Mouse (Mus musculus): ENCODE measurements around the gene Epgn.

Gene Epgn

DNA sequence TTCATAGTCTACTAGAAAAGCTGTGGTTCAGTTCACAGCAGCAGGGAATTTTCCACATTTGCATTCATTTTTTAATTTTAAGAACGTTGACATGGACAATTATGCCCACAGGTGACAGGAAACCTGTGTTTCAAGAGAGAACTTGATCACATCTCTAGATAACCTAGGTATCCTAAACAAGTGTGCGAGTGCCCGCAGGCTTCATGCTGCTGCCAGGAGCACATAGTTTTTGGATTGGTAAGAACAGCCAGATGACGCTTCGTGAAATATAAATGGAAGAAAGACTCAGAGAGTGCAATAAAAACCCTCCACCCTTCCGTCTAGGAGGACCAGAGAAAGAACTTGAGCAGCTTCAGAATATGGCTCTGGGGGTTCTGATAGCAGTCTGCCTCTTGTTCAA is at the start of gene Epgn:
Gene Epgn, plus strand, starts transcription at position 301 of the 400 bp plus-strand sequence.
- no peak for ATAC-seq (ENCODE audit: insufficient number of reproducible peaks, low FRiP score, low TSS enrichment)

DNA sequence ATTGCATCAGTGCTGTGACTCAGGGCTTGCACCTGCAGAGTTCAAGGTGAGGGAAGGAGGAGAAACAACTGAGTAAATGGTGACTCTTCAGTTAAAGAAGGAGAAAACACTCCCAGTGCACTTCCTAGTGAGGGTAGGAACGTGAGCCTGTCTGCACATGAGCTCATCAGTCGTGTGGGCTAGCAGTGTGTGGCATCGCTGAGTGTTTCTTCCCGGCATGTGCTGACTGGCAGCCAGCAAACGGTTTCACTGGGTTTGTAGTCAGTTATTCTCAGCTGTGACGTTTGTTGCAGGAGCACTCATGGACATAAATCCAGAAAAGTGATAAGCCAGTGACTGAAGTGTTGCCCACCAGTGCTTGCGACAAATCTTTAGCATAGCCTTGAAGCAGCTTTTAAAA is 47.0 kb upstream of the Epgn start:
- ATAC-seq (ENCODE audit: insufficient number of reproducible peaks, low FRiP score, low TSS enrichment): no peak

DNA sequence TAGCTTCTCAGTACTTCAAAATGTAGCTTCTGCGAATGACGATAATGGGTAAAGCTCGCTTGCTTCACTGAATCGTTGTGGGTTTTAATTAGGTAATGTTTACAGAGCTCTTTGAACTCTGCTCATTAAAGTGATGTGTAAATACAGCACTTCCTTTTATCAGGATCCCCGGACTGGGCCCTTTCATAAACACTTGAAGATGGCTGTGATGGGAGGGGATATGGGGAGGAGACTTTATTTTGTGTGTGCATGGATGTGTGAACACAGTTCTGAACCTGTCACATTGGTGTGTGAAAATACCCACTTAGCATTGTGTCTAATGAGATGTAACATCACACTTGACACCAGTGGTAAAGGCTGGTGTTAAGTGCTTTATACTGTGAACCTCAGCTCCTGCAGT is 39.7 kb upstream of the Epgn start:
- ATAC-seq (ENCODE audit: insufficient number of reproducible peaks, low FRiP score, low TSS enrichment): no peak

DNA sequence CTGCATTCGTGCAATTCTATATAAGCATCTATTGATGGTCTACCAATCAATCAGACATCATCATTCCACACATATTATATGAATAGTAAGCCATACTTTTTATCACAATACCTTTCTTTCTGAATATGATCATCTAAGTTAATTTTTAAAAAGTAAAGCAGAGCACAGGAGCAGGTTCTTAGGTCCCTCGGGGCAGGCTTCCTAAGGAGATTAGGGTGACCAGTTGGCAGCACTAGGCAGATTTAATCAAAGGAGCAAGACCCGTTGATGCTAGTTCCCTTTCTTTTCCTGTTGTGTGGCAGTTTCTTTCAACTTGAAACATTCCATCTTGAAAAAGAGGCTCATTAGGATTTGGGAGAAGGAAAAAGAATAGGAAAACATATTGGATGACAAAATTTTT is 39.1 kb upstream of the Epgn start:
- no peak for ATAC-seq (ENCODE audit: insufficient number of reproducible peaks, low FRiP score, low TSS enrichment)

DNA sequence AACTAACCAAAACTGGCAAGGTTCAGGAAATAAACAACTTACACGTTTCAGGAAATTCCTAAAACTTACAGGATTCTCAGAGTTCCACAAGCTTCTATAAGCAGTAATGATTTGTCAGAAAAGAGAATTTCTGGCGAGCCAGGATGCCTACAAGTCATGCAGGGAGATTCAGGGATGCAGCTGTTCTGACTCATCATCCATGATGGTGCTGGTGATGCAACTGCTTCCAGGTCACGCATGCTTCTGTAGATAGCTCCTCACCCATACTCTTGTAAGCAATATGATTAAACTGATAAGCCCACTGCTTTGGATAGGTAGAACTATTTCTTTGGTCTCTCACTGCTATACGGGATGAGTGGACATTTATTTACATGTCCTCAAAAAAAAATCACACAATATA is 38.7 kb upstream of the Epgn start:
- ATAC-seq (ENCODE audit: insufficient number of reproducible peaks, low FRiP score, low TSS enrichment): no peak

DNA sequence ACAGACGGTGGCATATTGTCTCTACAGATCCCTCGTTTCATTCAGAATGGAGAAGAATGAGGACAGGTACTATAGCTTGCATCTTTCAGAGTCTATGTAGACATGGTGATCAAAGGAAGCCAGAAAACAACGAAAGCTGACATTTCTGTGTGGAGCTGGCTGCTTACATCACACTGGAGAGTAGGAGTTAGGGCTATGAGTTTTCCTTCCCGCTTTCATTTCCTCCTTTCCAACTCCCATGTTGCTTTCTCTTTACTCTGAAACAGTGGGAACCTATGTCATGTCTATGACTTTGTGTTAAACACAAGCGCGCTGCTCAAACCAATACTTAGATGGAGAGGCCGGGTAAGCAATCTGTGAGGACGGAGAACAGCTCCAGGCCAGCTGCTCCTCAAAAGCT is 27.3 kb upstream of the Epgn start:
- no peak for ATAC-seq (ENCODE audit: insufficient number of reproducible peaks, low FRiP score, low TSS enrichment)

DNA sequence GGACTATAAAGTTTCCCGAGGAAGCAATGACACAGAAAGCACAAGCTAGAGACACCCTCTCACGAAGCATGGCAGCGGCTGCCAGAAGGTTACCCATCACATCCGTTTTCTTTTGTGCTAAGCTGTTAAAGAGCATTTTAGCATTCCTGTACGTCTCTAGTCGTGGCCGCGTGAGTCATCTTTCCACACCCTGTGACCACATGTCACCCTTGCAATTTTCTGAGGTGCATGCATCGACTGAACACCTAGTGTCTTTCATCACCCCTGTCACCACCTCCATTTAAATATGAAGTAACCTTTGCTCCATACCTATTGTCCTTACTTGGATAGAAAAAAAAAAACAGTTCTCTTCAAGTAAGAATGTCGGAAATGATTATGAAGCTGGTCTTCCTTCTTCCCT is 12.0 kb upstream of the Epgn start:
- no peak for ATAC-seq (ENCODE audit: insufficient number of reproducible peaks, low FRiP score, low TSS enrichment)

DNA sequence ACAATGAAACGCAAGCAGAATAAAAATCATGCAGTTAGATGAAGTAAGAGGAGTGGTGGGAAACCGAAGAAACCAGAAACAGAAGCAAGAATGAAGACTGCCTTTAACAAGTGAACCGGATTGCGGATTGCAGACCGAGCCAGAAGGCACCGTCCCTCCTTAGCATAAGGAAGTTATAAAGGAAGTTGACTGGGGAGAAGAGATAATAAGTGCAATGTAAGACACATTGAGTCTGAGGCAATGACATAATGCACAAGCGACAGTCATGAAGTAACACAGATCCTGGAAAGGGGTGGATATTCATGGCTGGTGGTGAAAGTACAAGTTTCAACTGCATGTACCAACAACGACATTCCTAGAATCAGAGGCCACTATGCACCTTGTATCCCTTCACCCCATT is 4.2 kb upstream of the Epgn start:
- no peak for ATAC-seq (ENCODE audit: insufficient number of reproducible peaks, low FRiP score, low TSS enrichment)

DNA sequence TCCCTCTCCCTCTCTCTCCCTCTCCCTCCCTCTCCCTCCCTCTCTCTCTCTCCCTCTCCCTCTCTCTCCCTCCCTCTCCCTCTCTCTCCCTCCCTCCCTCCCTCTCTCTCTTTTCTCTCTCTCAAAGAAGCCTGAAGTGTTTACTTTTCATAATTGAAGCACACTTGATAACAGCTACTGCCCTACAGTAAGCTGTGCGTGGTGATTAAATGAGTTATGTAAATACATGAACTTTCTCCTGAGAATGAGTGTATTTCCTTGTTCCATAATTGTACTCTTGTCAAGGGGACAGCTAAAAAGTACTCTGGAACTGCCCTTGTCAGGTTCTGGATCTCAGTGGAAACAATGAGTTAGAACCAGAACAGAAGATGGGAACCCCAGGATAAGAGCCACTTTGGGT is 576 bp downstream of the Epgn start:
- ATAC-seq (ENCODE audit: insufficient number of reproducible peaks, low FRiP score, low TSS enrichment): no peak

DNA sequence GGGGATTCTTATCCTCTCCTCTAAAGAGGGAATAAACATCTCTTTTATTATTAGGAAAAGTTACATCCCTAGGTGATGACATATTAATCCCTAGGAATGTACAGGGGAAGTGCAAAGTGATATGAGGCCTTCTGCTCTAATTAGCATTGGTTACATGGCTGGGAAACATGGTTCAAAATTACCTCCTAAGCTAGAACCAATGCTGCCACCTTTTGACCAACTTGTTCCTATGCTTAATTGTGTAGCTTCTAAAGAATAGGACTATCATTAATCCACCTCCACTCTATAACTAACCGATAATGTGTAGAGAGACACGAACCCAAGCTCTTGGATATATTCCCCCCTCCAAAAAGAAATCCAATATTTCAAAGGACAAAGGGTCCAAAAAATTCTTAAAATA is 3.4 kb downstream of the Epgn start:
- no peak for ATAC-seq (ENCODE audit: insufficient number of reproducible peaks, low FRiP score, low TSS enrichment)

DNA sequence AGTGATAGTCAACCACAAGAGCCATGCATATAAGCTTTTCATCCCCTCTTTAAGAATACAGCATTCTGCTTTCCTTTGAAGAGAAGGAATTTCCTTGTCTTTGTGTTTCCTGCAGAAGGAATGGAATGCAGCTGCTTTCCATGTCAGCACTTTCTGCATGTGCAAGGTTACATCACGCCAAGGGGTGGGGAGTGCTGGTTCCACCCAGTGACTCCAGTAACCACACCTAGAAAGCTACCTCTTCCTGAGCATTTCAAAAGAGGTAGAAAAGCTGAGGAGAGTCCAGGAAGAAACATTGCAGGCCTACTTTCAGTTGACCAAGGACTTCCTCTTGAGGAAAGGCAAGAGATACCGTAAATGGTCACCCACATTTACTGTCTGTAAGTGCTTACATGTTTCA is 8.1 kb downstream of the Epgn start:
- no peak for ATAC-seq (ENCODE audit: insufficient number of reproducible peaks, low FRiP score, low TSS enrichment)

DNA sequence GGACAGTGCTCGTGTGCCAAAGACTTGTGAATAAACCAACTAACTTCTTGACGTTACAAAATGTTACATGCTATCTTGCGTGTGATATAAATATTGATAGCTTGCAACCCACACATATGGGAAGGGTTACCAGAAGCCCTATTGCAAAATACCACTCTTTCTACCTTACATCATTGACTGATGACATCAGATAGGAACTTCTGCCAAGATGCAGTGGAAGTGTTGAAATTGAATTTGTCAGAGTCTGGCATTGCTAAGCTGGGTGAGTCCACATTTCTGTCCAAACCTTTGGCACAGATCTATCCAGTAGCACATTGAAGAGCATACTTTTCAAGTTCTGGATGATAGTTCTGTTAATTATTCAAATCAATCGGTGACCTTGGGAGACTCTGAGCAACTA is 9.4 kb downstream of the Epgn start:
- no peak for ATAC-seq (ENCODE audit: insufficient number of reproducible peaks, low FRiP score, low TSS enrichment)

DNA sequence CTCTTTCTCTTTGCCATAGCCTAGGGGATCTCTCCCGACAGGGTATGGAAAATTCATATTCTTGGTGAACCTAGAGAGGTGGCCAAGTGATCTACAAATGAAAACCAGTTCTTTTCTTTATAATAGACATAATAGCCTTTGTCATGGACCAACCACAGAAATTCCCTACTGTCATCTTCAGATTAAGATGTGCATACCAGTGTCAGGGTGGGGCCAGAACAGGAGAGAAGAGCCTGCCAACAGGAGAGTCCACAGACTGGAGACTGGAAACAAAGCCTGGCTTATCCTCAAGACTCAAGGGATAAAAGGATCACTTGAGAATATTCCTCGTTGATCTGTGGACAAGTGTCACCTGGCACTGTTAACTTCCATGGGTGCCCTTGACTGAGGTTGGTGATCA is 10.5 kb downstream of the Epgn start:
- ATAC-seq (ENCODE audit: insufficient number of reproducible peaks, low FRiP score, low TSS enrichment): no peak

DNA sequence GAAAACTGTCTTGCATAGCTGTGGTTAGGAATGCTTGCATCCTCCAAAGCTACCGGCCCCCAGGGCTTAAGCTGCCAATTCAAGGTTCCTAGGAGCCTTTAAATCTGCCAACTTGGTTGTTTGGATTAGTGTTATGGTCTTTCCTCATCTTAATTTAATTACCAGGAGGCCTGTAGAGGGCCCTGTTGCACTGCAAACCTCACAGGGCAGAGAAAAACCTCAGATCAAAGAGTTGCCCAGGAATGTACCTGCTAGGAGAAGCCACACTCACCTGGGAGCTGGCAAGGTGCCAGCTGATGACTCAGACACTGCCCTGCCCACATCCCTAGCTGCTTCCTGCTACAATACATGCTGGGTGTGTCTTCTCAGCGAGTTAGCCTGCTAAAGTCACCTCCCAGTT is 11.3 kb downstream of the Epgn start:
- ATAC-seq (ENCODE audit: insufficient number of reproducible peaks, low FRiP score, low TSS enrichment): no peak

DNA sequence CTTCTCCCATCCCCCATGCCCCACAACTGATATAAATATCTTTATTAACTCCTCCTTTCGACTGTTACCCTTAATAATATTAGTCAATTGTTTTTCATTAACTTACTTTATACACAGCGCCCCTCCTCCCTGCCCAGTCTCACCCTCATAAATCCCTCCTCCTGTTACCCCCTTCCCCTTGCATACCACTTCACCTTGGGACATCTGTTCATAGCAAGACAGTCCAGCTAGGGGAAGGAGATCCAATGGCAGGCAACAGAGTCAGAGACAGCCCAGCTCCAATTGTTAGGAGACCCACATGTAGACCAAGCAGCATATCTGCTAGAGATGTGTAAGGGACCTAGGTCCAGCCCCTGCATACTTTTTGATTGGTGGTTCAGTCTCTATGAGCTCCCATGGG is 11.7 kb downstream of the Epgn start:
- ATAC-seq (ENCODE audit: insufficient number of reproducible peaks, low FRiP score, low TSS enrichment): no peak

DNA sequence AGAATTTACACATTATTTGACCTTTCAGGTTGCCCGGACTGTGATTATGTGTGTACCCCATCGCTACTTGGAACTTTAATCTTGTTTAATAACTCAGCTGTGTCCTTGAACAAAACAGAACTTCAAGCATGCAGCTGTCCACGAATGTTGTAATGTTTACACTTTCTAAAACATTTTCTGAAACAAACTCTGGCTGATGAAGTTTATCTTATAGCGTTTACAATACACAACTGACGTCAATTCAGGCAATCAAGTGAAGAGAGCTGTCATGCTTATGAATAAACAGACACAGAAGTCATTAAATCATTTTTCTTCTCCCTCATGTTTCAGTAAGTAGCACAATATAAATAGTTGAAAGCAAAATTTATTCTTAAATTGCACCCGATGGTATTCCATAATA is 20.7 kb downstream of the Epgn start:
- ATAC-seq (ENCODE audit: insufficient number of reproducible peaks, low FRiP score, low TSS enrichment): no peak

DNA sequence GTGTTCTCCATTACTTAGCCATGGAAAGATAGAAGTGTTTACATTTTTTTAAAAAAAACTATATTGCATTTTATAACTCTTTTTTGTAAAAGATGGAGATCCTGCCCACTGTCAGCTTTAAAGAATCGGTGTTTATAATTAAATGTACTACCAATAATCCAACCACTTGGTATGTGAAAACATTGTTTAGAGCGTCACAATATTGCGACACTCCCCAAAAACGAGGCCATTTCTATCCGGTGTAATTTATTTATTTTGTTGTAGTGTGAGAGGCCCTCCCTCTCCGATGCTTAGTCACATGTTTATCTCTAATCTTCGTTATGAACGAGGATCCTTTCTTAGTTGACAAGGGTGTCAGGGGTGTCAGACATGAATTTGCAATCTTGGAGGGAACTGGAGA is 21.1 kb downstream of the Epgn start:
- no peak for ATAC-seq (ENCODE audit: insufficient number of reproducible peaks, low FRiP score, low TSS enrichment)

DNA sequence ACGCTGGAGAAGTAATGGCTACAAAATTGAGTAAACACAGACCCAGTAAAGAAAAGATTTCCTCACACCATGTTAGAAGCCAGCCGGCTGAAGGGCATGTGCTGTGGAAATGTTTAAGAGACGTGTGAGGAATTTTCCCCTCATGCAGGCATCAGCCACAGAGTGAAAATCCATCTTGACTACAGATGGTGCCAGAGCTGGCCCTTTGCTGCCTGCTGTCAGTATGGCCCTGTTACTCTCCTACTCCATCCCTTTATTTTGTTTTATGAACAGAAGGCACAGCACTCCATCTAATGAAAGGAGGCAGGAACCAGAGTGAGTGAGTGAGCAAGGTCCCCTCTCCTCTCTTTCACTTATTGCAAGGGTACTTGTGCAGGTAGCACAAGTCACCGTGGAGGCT is 45.1 kb downstream of the Epgn start:
- no peak for ATAC-seq (ENCODE audit: insufficient number of reproducible peaks, low FRiP score, low TSS enrichment)

DNA sequence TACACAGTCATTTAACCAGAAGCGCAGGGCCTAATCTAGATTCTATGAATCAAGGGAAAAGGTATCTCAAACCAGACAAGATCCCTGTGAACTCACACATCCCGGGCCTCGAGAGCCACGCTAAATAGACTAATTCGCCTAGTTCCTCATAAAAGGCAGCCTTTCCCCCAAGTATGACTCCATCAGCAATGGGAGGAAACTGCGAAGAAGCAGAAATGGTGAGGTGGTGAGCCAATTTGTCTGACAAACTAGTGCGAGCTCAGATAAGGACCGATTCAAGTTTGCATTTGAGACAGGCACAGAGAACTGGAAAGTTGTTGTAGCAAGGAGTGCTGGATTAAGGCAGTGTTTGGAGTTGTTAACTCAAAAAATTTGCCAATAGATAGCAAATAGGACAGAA is 46.4 kb downstream of the Epgn start:
- ATAC-seq (ENCODE audit: insufficient number of reproducible peaks, low FRiP score, low TSS enrichment): no peak

DNA sequence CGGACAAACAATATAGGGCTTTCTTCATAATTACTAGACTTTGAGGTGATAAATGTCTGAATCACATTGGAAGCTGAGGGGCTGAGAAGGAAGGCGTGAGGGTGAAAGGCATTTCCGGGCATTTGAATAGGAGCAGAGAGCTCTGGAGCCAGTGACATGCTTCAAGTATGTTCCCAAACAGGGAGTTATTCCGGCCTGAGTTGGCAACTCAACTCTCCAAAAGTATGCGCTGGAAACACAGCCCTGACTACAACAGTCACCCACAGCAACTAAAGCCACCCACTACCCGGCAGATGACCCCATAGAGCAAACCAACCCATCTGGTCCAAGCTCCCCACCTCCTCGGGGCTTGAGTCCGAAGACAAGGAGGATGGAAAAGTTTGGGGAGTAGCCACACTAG is 46.8 kb downstream of the Epgn start:
- ATAC-seq (ENCODE audit: insufficient number of reproducible peaks, low FRiP score, low TSS enrichment): no peak

DNA sequence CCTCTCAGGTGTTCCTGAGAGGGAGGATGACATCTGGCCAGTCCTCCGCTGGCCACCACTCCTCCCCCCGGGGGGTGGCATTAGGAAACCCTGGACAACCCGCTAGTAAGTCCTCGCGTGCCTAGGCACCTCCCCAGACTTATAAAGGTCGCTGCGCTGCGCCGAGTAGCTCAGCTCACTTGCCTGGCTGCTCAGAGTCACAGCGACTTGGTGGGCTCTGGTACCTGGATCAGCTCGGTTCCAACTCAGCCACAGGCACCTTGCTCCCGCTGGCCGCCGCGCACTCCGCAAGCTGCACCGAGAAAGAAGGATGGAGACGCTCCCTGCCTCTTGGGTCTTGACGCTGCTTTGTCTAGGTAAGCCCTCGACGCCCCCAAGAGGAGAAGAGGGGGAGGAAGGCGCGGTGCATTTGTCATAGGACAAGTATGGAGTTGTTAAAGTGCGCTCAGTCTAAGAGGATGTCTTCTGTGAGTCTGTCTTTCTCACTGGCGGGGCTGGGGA is 47.2 kb downstream of the Epgn start, which contains the start of gene Ereg:
Gene Ereg, plus strand, starts transcription at position 173 of the 501 bp plus-strand sequence.
- no peak for ATAC-seq (ENCODE audit: insufficient number of reproducible peaks, low FRiP score, low TSS enrichment)

DNA sequence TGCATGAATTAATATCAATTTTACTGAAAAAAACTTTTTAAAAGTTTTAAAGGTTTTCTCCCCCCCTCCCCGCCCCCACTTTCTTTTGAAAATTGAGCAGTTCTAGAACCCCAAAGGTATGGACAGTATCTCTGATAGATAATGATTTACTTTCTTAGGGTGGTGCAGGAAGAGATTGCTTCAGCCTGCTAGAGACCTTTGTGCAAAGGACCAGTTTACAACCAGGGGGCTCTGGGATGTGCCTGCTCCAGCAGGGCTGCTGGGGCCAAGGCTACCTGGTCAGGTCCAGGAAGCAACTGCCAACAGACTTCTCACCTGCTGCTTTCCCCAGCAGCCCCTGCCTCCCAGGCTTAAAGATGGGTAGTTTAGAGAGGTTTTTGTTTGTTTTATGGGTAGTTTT is 47.8 kb downstream of the Epgn start:
- no peak for ATAC-seq (ENCODE audit: insufficient number of reproducible peaks, low FRiP score, low TSS enrichment)

DNA sequence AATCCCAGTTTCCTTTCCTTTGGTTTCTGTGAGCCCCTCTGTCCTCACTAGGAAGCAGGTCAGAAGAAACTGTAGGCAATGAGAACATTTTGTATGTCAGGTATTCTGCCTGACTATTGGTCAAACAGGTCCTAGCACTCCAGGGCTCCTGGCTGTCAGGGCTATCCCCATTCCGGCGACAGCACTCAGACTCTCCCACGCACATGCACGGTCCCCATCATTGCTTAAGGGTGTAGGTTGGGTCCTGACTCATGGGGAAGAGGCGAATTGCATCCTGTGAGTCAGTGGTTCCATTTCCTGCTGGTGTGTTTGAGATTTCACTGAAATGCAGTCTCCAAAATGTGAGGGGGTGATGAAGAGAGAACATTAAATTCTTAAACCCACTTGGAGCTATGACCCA is 55.8 kb downstream of the Epgn start:
- ATAC-seq (ENCODE audit: insufficient number of reproducible peaks, low FRiP score, low TSS enrichment): no peak

Measured in cerebellum, adult (tissue).